Mouse (Mus musculus) CH12.LX (cell line): ENCODE data around the gene 4930402F06Rik. TPM values are rescaled to one million over a fixed set of nuclear protein-coding genes. Genes with fewer than 3 reads are reported as not detected.

ENCODE experiments used
- DNase-seq: peaks from one replicate; pipeline ENCODE4 v3.0.0-alpha.2; 2013; ENCODE audit errors: extremely low read depth
- H3K27ac ChIP-seq: 2 replicates; pipeline ENCODE4 v1.5.1; 2012; ENCODE audit warnings: low read depth, mild to moderate bottlenecking, control low read depth, moderate library complexity; ENCODE audit not compliant: insufficient read depth
- H3K27me3 ChIP-seq: replicated peaks from 2 replicates; pipeline ENCODE3; 2012; ENCODE audit warnings: inconsistent platforms
- H3K36me3 ChIP-seq, 2 experiments: replicated peaks in 1 of 2; 2 replicates each; pipeline versions ENCODE3 to v1.6.1; 2012; ENCODE audit warnings: inconsistent platforms in 1 of 2, low read length in 1 of 2, mild to moderate bottlenecking in 1 of 2, mixed read lengths in 1 of 2, moderate library complexity in 1 of 2; ENCODE audit not compliant: control insufficient read depth in 1 of 2, insufficient read depth in 1 of 2
- H3K4me1 ChIP-seq, 2 experiments: 2 replicates each; pipeline ENCODE4 v1.6.1; 2012; ENCODE audit warnings: inconsistent platforms in 1 of 2, moderate library complexity in 1 of 2; ENCODE audit not compliant: insufficient read depth in 2 of 2, control insufficient read depth in 1 of 2
- H3K4me2 ChIP-seq: 2 replicates; pipeline ENCODE4 v1.6.1; 2012; ENCODE audit warnings: low read depth, mild to moderate bottlenecking, control low read depth; ENCODE audit not compliant: poor library complexity, insufficient read depth, severe bottlenecking
- H3K4me3 ChIP-seq, 3 experiments: fragments of 150-350 bp in 1 of 3; sonication (generic) in 1 of 3; replicated peaks in 1 of 3; 2 replicates each; pipeline versions ENCODE3 to v1.5.1; 2011 to 2012; ENCODE audit warnings: low read depth in 2 of 3, low read length in 2 of 3, mild to moderate bottlenecking in 2 of 3, moderate library complexity in 2 of 3, control low read depth in 1 of 3, improper control_type of control experiment in 1 of 3, inconsistent platforms in 1 of 3, mixed read lengths in 1 of 3; ENCODE audit not compliant: poor library complexity in 1 of 3
- H3K79me2 ChIP-seq: replicated peaks from 2 replicates; pipeline ENCODE4 v1.6.1; 2012; ENCODE audit warnings: mild to moderate bottlenecking, moderate library complexity; ENCODE audit not compliant: control insufficient read depth, poor library complexity, insufficient read depth, severe bottlenecking; ENCODE audit errors: extremely low read depth
- H3K9ac ChIP-seq: 2 replicates; pipeline ENCODE4 v1.6.1; 2012; ENCODE audit warnings: low read depth, mild to moderate bottlenecking, control low read depth, moderate library complexity; ENCODE audit not compliant: insufficient read depth
- H3K9me3 ChIP-seq: replicated peaks from 2 replicates; pipeline ENCODE3; 2012; ENCODE audit warnings: low read length, inconsistent platforms, mixed read lengths
- BHLHE40 ChIP-seq: IDR thresholded peaks from 2 replicates; pipeline ENCODE4 v1.6.1; 2011; ENCODE audit warnings: mild to moderate bottlenecking, low read depth, low read length, improper control_type of control experiment
- CHD2 ChIP-seq: IDR thresholded peaks from 2 replicates; pipeline ENCODE4 v1.6.1; 2011; ENCODE audit warnings: low read length, improper control_type of control experiment
- CTCF ChIP-seq, 2 experiments: IDR thresholded peaks in 1 of 2; conservative IDR thresholded peaks in 1 of 2; 2 replicates each; pipeline ENCODE4 v1.5.1; 2011 to 2012; ENCODE audit warnings: low read depth in 2 of 2, low read length in 2 of 2, improper control_type of control experiment in 1 of 2, inconsistent platforms in 1 of 2, mild to moderate bottlenecking in 1 of 2, moderate library complexity in 1 of 2
- E2F4 ChIP-seq: IDR thresholded peaks from 2 replicates; pipeline ENCODE4 v1.6.1; 2011; ENCODE audit warnings: low read depth, low read length, improper control_type of control experiment; ENCODE audit not compliant: insufficient replicate concordance
- ELF1 ChIP-seq: IDR thresholded peaks from 2 replicates; pipeline ENCODE4 v1.6.1; 2014; ENCODE audit warnings: low read depth, mild to moderate bottlenecking, inconsistent platforms, low read length, improper control_type of control experiment
- ETS1 ChIP-seq: conservative IDR thresholded peaks from 2 replicates; pipeline ENCODE4 v1.6.1; 2012; ENCODE audit warnings: low read depth, mild to moderate bottlenecking, inconsistent platforms, low read length, improper control_type of control experiment, moderate library complexity
- GABPA ChIP-seq: IDR thresholded peaks from 2 replicates; pipeline ENCODE4 v1.6.1; 2012; ENCODE audit warnings: low read depth, low read length, improper control_type of control experiment, inconsistent platforms; ENCODE audit not compliant: insufficient replicate concordance
- HCFC1 ChIP-seq: IDR thresholded peaks from 2 replicates; pipeline ENCODE4 v1.6.1; 2012; ENCODE audit warnings: low read depth, mild to moderate bottlenecking, inconsistent platforms, low read length, improper control_type of control experiment
- JUN ChIP-seq: IDR thresholded peaks from 2 replicates; pipeline ENCODE4 v1.6.1; 2011; ENCODE audit warnings: low read depth, mild to moderate bottlenecking, low read length, improper control_type of control experiment, moderate library complexity; ENCODE audit not compliant: insufficient read depth
- JUND ChIP-seq: conservative IDR thresholded peaks from 2 replicates; pipeline ENCODE4 v1.6.1; 2011; ENCODE audit warnings: low read depth, low read length, improper control_type of control experiment
- KAT2A ChIP-seq: IDR thresholded peaks from 2 replicates; pipeline ENCODE4 v1.6.1; 2012; ENCODE audit warnings: low read length, improper control_type of control experiment, inconsistent platforms; ENCODE audit not compliant: insufficient replicate concordance
- MXI1 ChIP-seq: IDR thresholded peaks from 2 replicates; pipeline ENCODE4 v1.6.1; 2011; ENCODE audit warnings: mild to moderate bottlenecking, low read depth, low read length, improper control_type of control experiment
- MYC ChIP-seq: IDR thresholded peaks from 2 replicates; pipeline ENCODE4 v1.6.1; 2011; ENCODE audit warnings: low read depth, mild to moderate bottlenecking, improper control_type of control experiment, low read length
- NELFE ChIP-seq: IDR thresholded peaks from 2 replicates; pipeline ENCODE4 v1.6.1; 2011; ENCODE audit warnings: low read depth, low read length, improper control_type of control experiment
- PAX5 ChIP-seq: IDR thresholded peaks from 2 replicates; pipeline ENCODE4 v1.6.1; 2012; ENCODE audit warnings: low read length, inconsistent platforms, mixed read lengths
- POLR2A ChIP-seq: IDR thresholded peaks from 2 replicates; pipeline ENCODE4 v1.6.1; 2011; ENCODE audit warnings: low read depth, mild to moderate bottlenecking, improper control_type of control experiment, low read length
- POLR2AphosphoS2 ChIP-seq: IDR thresholded peaks from 2 replicates; pipeline ENCODE4 v1.6.1; 2011; ENCODE audit warnings: low read depth, low read length, improper control_type of control experiment
- RAD21 ChIP-seq: IDR thresholded peaks from 2 replicates; pipeline ENCODE4 v1.6.1; 2011; ENCODE audit warnings: low read depth, mild to moderate bottlenecking, low read length, improper control_type of control experiment, moderate library complexity
- RCOR1 ChIP-seq: conservative IDR thresholded peaks from 2 replicates; pipeline ENCODE4 v1.6.1; 2012; ENCODE audit warnings: low read depth, mild to moderate bottlenecking, inconsistent platforms, low read length, improper control_type of control experiment
- SMC3 ChIP-seq: IDR thresholded peaks from 2 replicates; pipeline ENCODE4 v1.6.1; 2011; ENCODE audit warnings: low read depth, low read length, improper control_type of control experiment
- TBP ChIP-seq: conservative IDR thresholded peaks from 2 replicates; pipeline ENCODE4 v1.6.1; 2011; ENCODE audit warnings: low read depth, low read length, improper control_type of control experiment
- TCF12 ChIP-seq: IDR thresholded peaks from 2 replicates; pipeline ENCODE4 v1.6.1; 2014; ENCODE audit warnings: low read depth, mild to moderate bottlenecking, inconsistent platforms, low read length, improper control_type of control experiment
- UBTF ChIP-seq: IDR thresholded peaks from 2 replicates; pipeline ENCODE4 v1.6.1; 2012; ENCODE audit warnings: low read depth, mild to moderate bottlenecking, inconsistent platforms, low read length, improper control_type of control experiment, moderate library complexity
- USF1 ChIP-seq: IDR thresholded peaks from 2 replicates; pipeline ENCODE4 v1.6.1; 2014; ENCODE audit warnings: low read depth, mild to moderate bottlenecking, inconsistent platforms, low read length, improper control_type of control experiment
- USF2 ChIP-seq: conservative IDR thresholded peaks from 2 replicates; pipeline ENCODE4 v1.6.1; 2011; ENCODE audit warnings: low read depth, low read length, improper control_type of control experiment
- ZC3H11A ChIP-seq: IDR thresholded peaks from 2 replicates; pipeline ENCODE4 v1.6.1; 2012; ENCODE audit warnings: low read depth, mild to moderate bottlenecking, inconsistent platforms, low read length, improper control_type of control experiment
- ZMIZ1 ChIP-seq: IDR thresholded peaks from 2 replicates; pipeline ENCODE4 v1.6.1; 2012; ENCODE audit warnings: low read depth, mild to moderate bottlenecking, inconsistent platforms, low read length, improper control_type of control experiment
- dilution Hi-C: fragments of 300-500 bp; cut with MboI; formaldehyde crosslinking; loops from 2 replicates; pipeline ENCODE4 v1.14.3; 2020; ENCODE audit warnings: low sequenced_read_pairs; ENCODE audit not compliant: extremely low pct_unique_long_range_greater_than_20kb, extremely low pct_ligation_motif_present
- in situ Hi-C: fragments of 300-500 bp; cut with MboI; formaldehyde crosslinking; loops from 3 replicates; pipeline ENCODE4 v1.14.3; 2019; ENCODE audit warnings: low sequenced_read_pairs, low pct_ligation_motif_present, low pct_unique_long_range_greater_than_20kb, mixed read lengths
- polyA plus RNA-seq: library from polyadenylated mRNA; unstranded; fragments of >175 nt; gene quantifications from 2 replicates; pipeline ENCODE4 v1.2.1, GENCODE M21; 2012; ENCODE audit warnings: low read depth; ENCODE audit not compliant: insufficient read length
- total RNA-seq, 2 experiments: library from RNA; depleted of rRNA; stranded (reverse); fragments of 300-350 nt in 1 of 2; fragments of >200 nt in 1 of 2; gene quantifications; 2 replicates each; pipeline ENCODE4 v1.2.3; 2012 to 2014

The 4930402F06Rik gene
- total and polyA plus RNA-seq, 3 experiments: not detected

- no peaks in the 10 kb centered on the region for H3K79me2 ChIP-seq
- peaks cover 0 to 5% of the 10 kb centered on the region in 2 experiments; a peak in 2 of 4 replicates for H3K4me1 ChIP-seq
- DNase-seq: peak; percentile 46
- H3K4me2 ChIP-seq: no peak overlapping the region
- H3K27me3 ChIP-seq: no peaks in the 10 kb centered on the region
- dilution Hi-C loops (no loop called here), in situ Hi-C loops (loop anchor here (10.0 kb wide), 1 partner anchor 158 kb away; no protein-coding TSS in a partner anchor)
- H3K36me3 ChIP-seq: no peaks in the 10 kb centered on the region
- H3K27ac ChIP-seq: no peak overlapping the region
- H3K9ac ChIP-seq: no peak overlapping the region
- no peaks in the 10 kb centered on the region for H3K9me3 ChIP-seq
- no peak overlapping the region for H3K4me3 ChIP-seq
- TF ChIP-seq PAX5 (no peak), MYC (no peak), ZMIZ1 (no peak), CHD2 (no peak), SMC3 (peak; percentile 76), POLR2A (no peak), HCFC1 (no peak), CTCF (conservative IDR thresholded peaks at IDR 0.05 in 1 of 2, IDR thresholded peaks at IDR 0.05 in 1 of 2; ENCODE audit: low read depth in 2 of 2, low read length in 2 of 2) (peak; percentile 63 to 86), UBTF (no peak), USF1 (no peak), E2F4 (no peak), NELFE (no peak), USF2 (no peak), KAT2A (no peak), ZC3H11A (peak; percentile 53; the same call in 1 of the 2 replicates), JUN (no peak), TBP (no peak), ELF1 (no peak), GABPA (no peak), TCF12 (no peak), JUND (no peak), ETS1 (no peak), RAD21 (peak; percentile 91), MXI1 (no peak), RCOR1 (no peak), BHLHE40 (no peak), POLR2AphosphoS2 (no peak)
- TF ChIP-seq, all 38 proteins: peak for 4
These were observed 24.0 kb downstream of the 4930402F06Rik start for GRCm38 (mm10) chr2:35373003-35373402.
